Mouse (Mus musculus) stomach, postnatal 0 days (tissue): ENCODE measurements around the gene Bmp8a. TPM values are rescaled to one million over a fixed set of nuclear protein-coding genes. Genes with fewer than 3 reads are reported as not detected.
"Not testable (repeated sequence)": the region's sequence is repeated elsewhere in the genome, so short reads cannot be mapped to it uniquely, and the experiment has no call there.

Source experiments
- ATAC-seq: fragments of 200-750 bp; cut with Nextera tagmentation; 2 replicates; pipeline ENCODE4 v1.8.0; 2017; ENCODE audit not compliant: low FRiP score, low TSS enrichment
- DNase-seq: peaks from one replicate; pipeline ENCODE4 v3.0.0-alpha.2; 2016; ENCODE audit warnings: low spot score
- H3K27ac ChIP-seq: fragments of 300-500 bp; sonication (generic); replicated peaks from 2 replicates; pipeline ENCODE4 v1.5.1; 2014; ENCODE audit warnings: mild to moderate bottlenecking, control low read depth
- H3K27me3 ChIP-seq: fragments of 300-500 bp; sonication (generic); 2 replicates; pipeline ENCODE4 v1.6.1; 2014; ENCODE audit warnings: low read length; ENCODE audit not compliant: control insufficient read depth, insufficient read depth
- H3K36me3 ChIP-seq: fragments of 300-500 bp; sonication (generic); 2 replicates; pipeline ENCODE4 v1.6.1; 2014; ENCODE audit warnings: low read length, mixed read lengths; ENCODE audit not compliant: control insufficient read depth, insufficient read depth
- H3K4me1 ChIP-seq: fragments of 300-500 bp; sonication (generic); replicated peaks from 2 replicates; pipeline ENCODE4 v1.6.1; 2014; ENCODE audit warnings: antibody characterized with exemption; ENCODE audit not compliant: control insufficient read depth, insufficient read depth
- H3K4me2 ChIP-seq: fragments of 300-500 bp; sonication (generic); replicated peaks from 2 replicates; pipeline ENCODE4 v1.6.1; 2014; ENCODE audit warnings: low read depth, mild to moderate bottlenecking, control low read depth, moderate library complexity
- H3K4me3 ChIP-seq: fragments of 300-500 bp; sonication (generic); 2 replicates; pipeline ENCODE4 v1.5.1; 2014; ENCODE audit warnings: low read depth, low read length, control low read depth
- H3K9ac ChIP-seq: fragments of 300-500 bp; sonication (generic); 2 replicates; pipeline ENCODE4 v1.6.1; 2014; ENCODE audit warnings: mild to moderate bottlenecking, low read length, control low read depth, mixed read lengths
- H3K9me3 ChIP-seq: fragments of 300-500 bp; sonication (generic); 2 replicates; pipeline ENCODE4 v1.6.1; 2016; ENCODE audit warnings: low read length; ENCODE audit not compliant: control insufficient read depth
- CTCF ChIP-seq: IDR thresholded peaks from 2 replicates; pipeline ENCODE4 v1.5.1; 2016; ENCODE audit warnings: antibody characterized with exemption, low read depth, mild to moderate bottlenecking, moderate library complexity
- EP300 ChIP-seq: optimal IDR thresholded peaks from 2 replicates; pipeline ENCODE3; 2016; ENCODE audit warnings: antibody characterized with exemption
- WGBS: fragments of 180-500 bp; shearing (Covaris S2); extraction: QIAGEN DNeasy Blood & Tissue Kit; methylation state at CpG from one replicate; pipeline ENCODE4 v1.1.7; 2014; 5-methylcytosine and 5-hydroxymethylcytosine counted together
- polyA plus RNA-seq: library from polyadenylated mRNA; unstranded; fragments of >200 nt; fragmentation: Nextera tagmentation; extraction: Ambion mirVana; gene quantifications from 2 replicates; pipeline ENCODE4 v1.2.1, GENCODE M21; 2015

The Bmp8a gene
- polyA plus RNA-seq, 1 experiment from 2014 or later: 0.97 TPM

DNA sequence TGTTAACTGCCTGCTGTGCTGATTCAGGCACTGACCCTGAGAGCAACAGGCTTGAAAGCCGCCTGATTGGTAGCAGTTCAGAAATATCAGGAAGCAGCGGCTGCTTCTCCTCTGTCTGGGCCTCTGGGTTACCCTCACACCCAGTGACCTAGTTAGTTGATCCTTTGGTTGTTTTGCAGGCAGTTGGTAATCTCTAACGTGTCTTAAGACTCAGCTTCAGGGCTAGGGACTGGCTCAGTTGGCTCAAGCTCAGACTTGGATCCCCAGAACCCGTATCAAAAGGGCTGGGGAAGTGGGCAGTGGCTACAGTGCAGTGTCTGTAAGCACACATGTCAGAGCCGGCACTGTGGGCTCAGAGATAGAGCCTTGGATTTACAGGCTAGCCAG lies 46.9 kb downstream of the Bmp8a start:
- Histone ChIP-seq H3K9ac (no peak overlapping the region), H3K27me3 (no peaks in the 10 kb centered on the region), H3K4me1 (no peaks in the 10 kb centered on the region), H3K4me2 (no peak overlapping the region), H3K27ac (no peak overlapping the region), H3K9me3 (no peaks in the 10 kb centered on the region), H3K4me3 (no peak overlapping the region), H3K36me3 (peaks cover 42% of the 10 kb centered on the region)
- WGBS: 79% methylated on average over 5 of the region's 5 CpGs
- ATAC-seq (no peak), DNase-seq (no peak)
- TF ChIP-seq EP300: no peak
- no peak for TF ChIP-seq CTCF

DNA sequence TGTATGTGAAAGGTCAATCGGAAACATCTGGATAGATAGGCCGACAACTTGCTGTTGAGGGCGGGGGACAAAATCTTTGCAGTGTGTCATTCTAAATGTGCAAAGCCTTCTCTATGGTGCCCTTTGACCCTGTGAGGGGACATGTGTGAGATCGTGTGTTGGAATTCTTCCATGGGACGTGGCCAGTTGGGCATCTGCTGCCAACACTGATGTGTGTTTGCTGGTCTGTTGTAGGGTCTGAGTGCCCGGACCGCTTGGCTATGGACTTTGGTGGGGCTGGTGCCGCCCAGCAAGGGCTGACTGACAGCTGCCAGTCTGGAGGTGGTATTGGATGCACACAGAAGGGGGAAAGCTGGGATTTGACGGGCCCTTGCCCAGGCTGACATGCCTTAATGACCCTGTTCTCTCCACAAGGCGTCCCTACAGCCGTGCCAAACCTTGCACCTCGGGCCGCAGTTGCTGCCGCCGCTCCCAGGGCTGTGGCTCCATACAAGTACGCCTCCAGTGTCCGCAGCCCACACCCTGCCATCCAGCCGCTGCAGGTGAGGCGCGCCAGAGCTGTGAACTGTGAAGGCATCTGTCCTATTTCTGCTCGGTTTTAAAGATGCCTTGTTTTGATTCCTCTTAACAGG lies 47.4 kb downstream of the Bmp8a start:
- DNase-seq (no peak), ATAC-seq (no peak)
- 90% methylated on average over 21 of the region's 21 CpGs for WGBS
- H3K27ac ChIP-seq: no peak overlapping the region
- no peak overlapping the region for H3K4me3 ChIP-seq
- H3K27me3 ChIP-seq: no peaks in the 10 kb centered on the region
- no peaks in the 10 kb centered on the region for H3K4me1 ChIP-seq
- H3K9me3 ChIP-seq: no peaks in the 10 kb centered on the region
- TF ChIP-seq EP300 (no peak), CTCF (no peak)
- H3K4me2 ChIP-seq: no peak overlapping the region
- no peak overlapping the region for H3K9ac ChIP-seq
- H3K36me3 ChIP-seq: peaks cover 42% of the 10 kb centered on the region

- H3K4me2 ChIP-seq, ATAC-seq, H3K4me3 ChIP-seq, DNase-seq, H3K9ac ChIP-seq, H3K9me3 ChIP-seq, H3K4me1 ChIP-seq, H3K27me3 ChIP-seq, H3K27ac ChIP-seq: not testable (repeated sequence)
- H3K36me3 ChIP-seq: peaks cover 39% of the 10 kb centered on the region
- WGBS: 91% methylated on average over 15 of the region's 15 CpGs
These were observed 48.0 kb downstream of the Bmp8a start for GRCm38 (mm10) chr4:123295026-123295425.

DNA sequence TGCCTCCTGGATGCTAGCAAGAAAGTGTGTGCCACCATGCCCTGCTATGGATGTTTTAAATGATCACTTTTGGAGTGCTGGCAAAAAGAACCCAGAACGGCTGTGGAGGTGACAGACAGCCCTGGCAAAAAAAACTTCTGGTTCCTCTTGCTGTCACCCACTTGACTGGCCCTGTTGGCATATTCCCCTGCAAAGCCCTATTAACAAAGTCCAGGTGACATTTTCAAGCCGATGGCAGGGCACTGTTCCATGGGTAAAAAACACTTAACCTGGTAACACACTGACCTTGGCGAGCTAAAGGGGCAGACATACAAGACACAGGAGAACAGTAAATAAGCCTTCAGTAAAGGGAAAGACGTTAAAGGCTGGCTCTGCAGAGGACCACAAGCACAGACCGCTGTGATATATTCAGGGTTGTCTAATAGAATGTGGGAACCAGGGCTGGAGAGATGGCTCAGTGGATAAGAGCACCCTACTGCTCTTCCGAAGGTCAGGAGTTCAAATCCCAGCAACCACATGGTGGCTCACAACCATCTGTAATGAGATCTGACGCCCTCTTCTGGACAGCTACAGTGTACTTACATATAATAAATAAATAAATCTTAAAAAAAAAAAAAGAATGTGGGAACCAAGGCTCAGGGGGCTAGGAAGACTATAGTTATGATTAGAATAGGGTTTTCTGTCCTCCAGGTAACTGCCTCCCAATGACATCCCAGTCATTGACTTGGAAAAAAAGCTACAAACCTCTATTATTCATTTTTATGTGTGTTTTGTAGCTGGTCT lies 49.2 kb downstream of the Bmp8a start:
- H3K9me3 ChIP-seq: no peaks in the 10 kb centered on the region
- no peaks in the 10 kb centered on the region for H3K27me3 ChIP-seq
- no peak overlapping the region for H3K4me3 ChIP-seq
- WGBS: 70% methylated on average over 7 of the region's 7 CpGs
- peaks cover 44% of the 10 kb centered on the region for H3K36me3 ChIP-seq
- ATAC-seq (no peak), DNase-seq (no peak)
- no peaks in the 10 kb centered on the region for H3K4me1 ChIP-seq
- H3K4me2 ChIP-seq: no peak overlapping the region
- TF ChIP-seq CTCF (peak; percentile 21; the same call in 1 of the 2 replicates), EP300 (no peak)
- H3K27ac ChIP-seq: no peak overlapping the region
- H3K9ac ChIP-seq: no peak overlapping the region

DNA sequence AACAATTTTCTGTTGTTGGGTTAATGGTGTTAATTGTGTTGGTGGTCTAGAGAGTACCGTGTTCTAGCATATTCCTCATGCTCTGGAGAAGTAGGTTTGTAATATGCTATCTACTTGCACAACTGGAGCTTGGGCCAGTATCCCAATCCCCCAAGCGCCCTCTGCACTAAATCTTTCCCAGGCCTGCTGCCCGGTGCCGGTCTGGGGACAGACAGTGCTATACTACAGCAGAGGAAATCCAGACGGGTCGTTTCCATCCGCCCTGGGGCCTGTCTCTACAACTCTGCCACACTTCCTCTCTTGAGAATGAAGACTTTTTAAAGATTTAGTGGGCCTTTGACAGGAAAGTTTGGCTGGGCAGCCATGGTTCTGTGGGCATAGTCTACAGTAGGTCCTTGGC lies 50.1 kb downstream of the Bmp8a start:
- no peak for TF ChIP-seq CTCF
- no peak for TF ChIP-seq EP300

DNA sequence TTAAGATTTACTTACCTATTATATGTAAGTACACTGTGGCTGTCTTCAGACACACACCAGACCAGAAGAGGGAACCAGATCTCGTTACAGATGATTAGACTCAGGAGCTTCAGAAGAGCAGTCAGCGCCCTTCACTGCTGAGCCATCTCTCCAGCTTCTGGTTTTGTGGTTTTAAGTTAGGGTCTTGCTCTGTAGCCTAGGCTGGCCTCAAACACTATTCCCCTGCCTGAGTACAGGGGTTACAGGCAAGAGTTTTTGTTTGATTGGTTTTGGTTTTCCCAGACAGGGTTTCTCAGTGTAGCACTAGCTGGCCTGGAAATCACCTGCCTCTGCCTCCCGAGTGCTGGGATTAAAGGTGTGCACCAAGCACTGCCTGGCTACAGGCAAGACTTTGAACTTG lies 50.7 kb downstream of the Bmp8a start:
- WGBS: 88% methylated on average over 3 of the region's 3 CpGs
- H3K27ac ChIP-seq: no peak overlapping the region
- no peak for TF ChIP-seq EP300
- no peak for TF ChIP-seq CTCF
- no peak overlapping the region for H3K4me3 ChIP-seq
- DNase-seq: no peak
- no peak for ATAC-seq
- H3K9ac ChIP-seq: no peak overlapping the region
- H3K4me1 ChIP-seq: no peaks in the 10 kb centered on the region
- peaks cover 38% of the 10 kb centered on the region for H3K36me3 ChIP-seq
- H3K9me3 ChIP-seq: no peaks in the 10 kb centered on the region
- no peaks in the 10 kb centered on the region for H3K27me3 ChIP-seq
- no peak overlapping the region for H3K4me2 ChIP-seq

More for the DNA sequence above, 50.1 kb downstream of the Bmp8a start:
- Histone ChIP-seq H3K36me3 (peaks cover 40% of the 10 kb centered on the region), H3K4me1 (no peaks in the 10 kb centered on the region), H3K9me3 (no peaks in the 10 kb centered on the region), H3K4me2 (no peak overlapping the region), H3K27ac (no peak overlapping the region), H3K27me3 (no peaks in the 10 kb centered on the region), H3K4me3 (no peak overlapping the region), H3K9ac (no peak overlapping the region)
- 84% methylated on average over 7 of the region's 7 CpGs for WGBS
- no peak for DNase-seq
- no peak for ATAC-seq
